Mouse (Mus musculus) heart, embryonic 10.5 days (tissue): ENCODE measurements around the gene 2810408A11Rik. TPM values are rescaled to one million over a fixed set of nuclear protein-coding genes. Genes with fewer than 3 reads are reported as not detected.

Source experiments
- DNase-seq: peaks from one replicate; pipeline ENCODE4 v3.0.0-alpha.2; 2017; ENCODE audit warnings: low spot score
- H3K27ac ChIP-seq: fragments of 300-500 bp; sonication (generic); 2 replicates; pipeline ENCODE4 v1.5.1; 2016; ENCODE audit warnings: mild to moderate bottlenecking
- H3K27me3 ChIP-seq: fragments of 300-500 bp; sonication (generic); 2 replicates; pipeline ENCODE4 v1.6.1; 2016; ENCODE audit warnings: mild to moderate bottlenecking; ENCODE audit not compliant: poor library complexity, insufficient read depth, severe bottlenecking
- H3K36me3 ChIP-seq: fragments of 300-500 bp; sonication (generic); 2 replicates; pipeline ENCODE4 v1.6.1; 2016; ENCODE audit warnings: mild to moderate bottlenecking, moderate library complexity
- H3K4me1 ChIP-seq: fragments of 300-500 bp; sonication (generic); 2 replicates; pipeline ENCODE4 v1.6.1; 2016; ENCODE audit warnings: mild to moderate bottlenecking
- H3K4me3 ChIP-seq: fragments of 300-500 bp; sonication (generic); 2 replicates; pipeline ENCODE4 v1.5.1; 2016; ENCODE audit warnings: mild to moderate bottlenecking, moderate library complexity
- H3K9me3 ChIP-seq: fragments of 300-500 bp; sonication (generic); 2 replicates; pipeline ENCODE4 v1.6.1; 2016; ENCODE audit warnings: mild to moderate bottlenecking, moderate library complexity
- WGBS: fragments of 180-500 bp; shearing (Covaris S2); methylation state at CpG from one replicate; pipeline ENCODE4 v1.1.7; 2016; 5-methylcytosine and 5-hydroxymethylcytosine counted together
- polyA plus RNA-seq: library from polyadenylated mRNA; unstranded; fragments of >200 nt; fragmentation: Nextera tagmentation; extraction: Ambion mirVana; gene quantifications from 2 replicates; pipeline ENCODE4 v1.2.1, GENCODE M21; 2016

The 2810408A11Rik gene
- polyA plus RNA-seq, 1 experiment from 2014 or later = 8.7 TPM

DNA sequence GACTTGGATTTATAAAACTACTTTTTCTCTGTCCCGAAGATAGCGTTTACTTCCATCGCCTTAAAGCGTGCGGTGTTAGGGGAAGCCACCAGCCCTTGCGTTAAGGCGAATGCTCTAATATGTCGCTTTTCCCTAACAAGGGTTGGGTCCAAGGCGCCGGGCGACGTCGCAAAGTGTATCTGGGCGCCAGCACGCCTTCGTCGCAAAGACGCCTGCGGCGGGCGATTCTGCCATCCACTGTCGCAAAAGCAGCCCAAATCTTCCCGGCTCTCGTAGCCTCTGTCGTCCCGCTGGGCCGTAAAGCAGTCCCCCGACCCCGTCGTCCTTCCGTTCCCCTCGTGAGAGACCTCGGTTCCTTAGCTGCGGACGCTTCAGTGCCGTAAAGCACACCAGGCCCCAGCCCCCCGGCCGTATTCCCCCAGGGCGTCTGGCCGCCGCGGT lies 639 bp upstream of the 2810408A11Rik start:
- H3K4me1 ChIP-seq = peaks cover 48% of the 10 kb centered on the region
- peaks cover 33% of the 10 kb centered on the region for H3K36me3 ChIP-seq
- H3K27me3 ChIP-seq = no peaks in the 10 kb centered on the region
- peak; percentile 99 for DNase-seq
- no peaks in the 10 kb centered on the region for H3K9me3 ChIP-seq
- H3K4me3 ChIP-seq = peak overlapping the region; percentile 96
- H3K27ac ChIP-seq = peak overlapping the region; percentile 99
- under 1% methylated on average over 42 of the region's 42 CpGs for WGBS

DNA sequence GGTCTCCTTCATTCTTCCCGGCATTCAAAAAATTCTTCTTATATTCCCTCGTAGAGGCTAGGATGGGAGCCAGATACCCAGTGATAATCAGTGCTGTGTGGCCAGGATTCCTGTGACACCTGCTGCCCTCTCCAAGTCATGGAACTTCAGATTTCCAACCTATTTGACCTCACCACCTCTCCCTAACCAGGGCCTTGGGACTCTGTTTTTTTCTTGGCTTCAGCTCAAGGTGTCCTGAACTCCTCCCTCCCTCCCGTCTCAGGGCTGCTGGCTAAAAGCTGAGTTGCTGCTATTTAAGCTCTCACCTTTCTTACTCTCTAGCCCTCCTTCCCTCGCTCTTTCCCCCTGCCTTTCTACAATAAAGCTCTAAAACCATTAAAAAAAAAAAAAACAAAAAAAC lies 917 bp downstream of the 2810408A11Rik start:
- H3K4me1 ChIP-seq = peaks cover 51% of the 10 kb centered on the region
- peaks cover 17% of the 10 kb centered on the region for H3K36me3 ChIP-seq
- no peaks in the 10 kb centered on the region for H3K27me3 ChIP-seq
- H3K9me3 ChIP-seq = no peaks in the 10 kb centered on the region
- 23% methylated on average over 4 of the region's 4 CpGs for WGBS
- DNase-seq = no peak
- peak overlapping the region; percentile 96 for H3K4me3 ChIP-seq
- peak overlapping the region; percentile 99 for H3K27ac ChIP-seq

DNA sequence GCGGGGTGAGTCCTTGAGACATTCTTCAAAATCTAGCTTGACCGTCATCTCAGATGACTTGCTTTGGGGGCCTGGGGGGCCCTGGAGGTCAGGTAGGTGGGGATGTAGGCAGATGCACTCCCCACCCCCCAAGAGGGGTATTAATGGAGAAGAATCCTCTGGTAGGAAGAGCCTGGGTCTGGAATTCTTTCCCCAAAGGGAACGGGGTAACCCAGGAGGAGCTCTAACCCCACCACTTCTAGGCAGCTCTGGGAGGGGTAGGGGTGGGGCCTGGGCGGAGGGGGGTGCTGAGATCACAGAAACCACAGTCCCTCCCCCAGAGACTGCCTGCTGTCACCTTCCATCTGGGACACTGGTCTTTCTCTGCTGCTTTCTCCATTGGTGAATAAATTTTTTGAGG lies 5.5 kb downstream of the 2810408A11Rik start, which contains the start of gene Acap1:
Acap1 (minus strand) TSS at position 249 of the 400 bp plus-strand sequence.
- no peaks in the 10 kb centered on the region for H3K27me3 ChIP-seq
- H3K4me1 ChIP-seq = peaks cover 42% of the 10 kb centered on the region
- 67% methylated on average over 4 of the region's 4 CpGs for WGBS
- no peaks in the 10 kb centered on the region for H3K9me3 ChIP-seq
- no peak for DNase-seq
- peak within 1 kb of the TSS; percentile 36; the same call in 1 of the 2 replicates for H3K27ac ChIP-seq
- no peaks in the 10 kb centered on the region for H3K36me3 ChIP-seq
- no peak within 1 kb of the TSS for H3K4me3 ChIP-seq

DNA sequence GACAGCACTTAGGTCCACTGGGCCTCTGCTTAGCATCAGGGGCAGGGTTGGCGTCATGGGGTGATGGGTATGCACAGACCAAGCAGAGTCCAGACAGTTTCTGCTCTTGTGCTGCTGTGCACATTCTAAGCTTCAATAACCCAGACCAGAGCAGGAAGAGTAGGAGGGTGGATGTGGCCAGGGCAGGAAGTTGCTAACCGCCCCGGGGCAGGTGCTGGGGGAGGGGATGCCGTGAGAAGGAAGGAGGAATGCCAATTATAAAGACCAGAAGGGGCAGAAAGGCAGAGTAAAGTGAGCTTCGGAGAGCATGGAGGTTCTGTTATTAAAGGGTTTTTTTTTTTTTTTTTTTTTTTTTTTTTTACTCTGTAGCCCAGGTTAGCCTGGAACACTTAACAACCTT lies 6.1 kb downstream of the 2810408A11Rik start:
- no peak overlapping the region for H3K4me3 ChIP-seq
- 74% methylated on average over 5 of the region's 5 CpGs for WGBS

DNA sequence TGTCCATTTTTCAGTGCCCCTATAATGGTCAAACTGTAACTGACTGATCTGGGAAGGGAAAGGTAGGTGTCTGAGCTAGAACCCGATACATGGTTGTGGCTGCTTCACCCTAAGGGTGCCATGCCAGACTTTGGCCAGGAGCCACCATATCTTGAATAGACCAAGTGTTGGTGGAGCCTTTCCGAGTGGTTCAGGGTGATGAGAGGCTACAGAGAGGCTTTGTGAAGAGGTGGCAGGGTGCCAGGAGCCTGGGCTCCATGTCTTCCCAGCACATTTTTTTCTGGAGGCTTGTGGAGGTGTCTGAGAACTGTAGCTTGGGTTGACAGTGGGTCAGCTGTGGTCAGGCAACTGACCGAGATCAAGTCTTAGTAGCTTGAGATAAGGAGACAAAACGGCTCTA lies 9.3 kb downstream of the 2810408A11Rik start:
- Histone ChIP-seq H3K27ac (peak overlapping the region; percentile 78; the same call in 1 of the 2 replicates), H3K36me3 (0 out of 2 replicates have a peak, but pooled peaks cover 2% of the 10 kb centered on the region), H3K4me3 (no peak overlapping the region), H3K27me3 (no peaks in the 10 kb centered on the region), H3K4me1 (peaks cover 37% of the 10 kb centered on the region; the same call in 1 of the 2 replicates), H3K9me3 (no peaks in the 10 kb centered on the region)
- WGBS = 44% methylated on average over 4 of the region's 4 CpGs
- no peak for DNase-seq

More for the DNA sequence above, 6.1 kb downstream of the 2810408A11Rik start:
- DNase-seq = no peak
- Histone ChIP-seq H3K9me3 (no peaks in the 10 kb centered on the region), H3K4me1 (peaks cover 43% of the 10 kb centered on the region), H3K27ac (no peak overlapping the region), H3K36me3 (no peaks in the 10 kb centered on the region), H3K27me3 (no peaks in the 10 kb centered on the region)

- no peak overlapping the region for H3K4me3 ChIP-seq
- WGBS = 52% methylated on average over 8 of the region's 8 CpGs
These were observed 13.7 kb downstream of the 2810408A11Rik start for GRCm38 (mm10) chr11:69886907-69887635.

GRCm38 (mm10) chr11:69884663-69885062 lies 16.1 kb downstream of the 2810408A11Rik start:
- no peak for DNase-seq
- peak overlapping the region; percentile 74 for H3K27ac ChIP-seq
- H3K36me3 ChIP-seq = 0 out of 2 replicates have a peak, but pooled peaks cover 2% of the 10 kb centered on the region
- peak overlapping the region; percentile 8; the same call in 1 of the 2 replicates for H3K4me3 ChIP-seq
- H3K9me3 ChIP-seq = no peaks in the 10 kb centered on the region
- H3K4me1 ChIP-seq = peaks cover 61% of the 10 kb centered on the region
- 81% methylated on average over 8 of the region's 8 CpGs for WGBS
- peaks cover 1% of the 10 kb centered on the region; the same call in 1 of the 2 replicates for H3K27me3 ChIP-seq

More at GRCm38 (mm10) chr11:69886907-69887635, 13.7 kb downstream of the 2810408A11Rik start:
- H3K9me3 ChIP-seq = no peaks in the 10 kb centered on the region
- peak overlapping the region; percentile 65; the same call in 1 of the 2 replicates for H3K27ac ChIP-seq
- peak; percentile 87 for DNase-seq
- peaks cover 54% of the 10 kb centered on the region for H3K4me1 ChIP-seq
- 0 out of 2 replicates have a peak, but pooled peaks cover 2% of the 10 kb centered on the region for H3K36me3 ChIP-seq
- no peaks in the 10 kb centered on the region for H3K27me3 ChIP-seq

- Histone ChIP-seq H3K4me3 (peak overlapping the region; percentile 8; the same call in 1 of the 2 replicates), H3K9me3 (no peaks in the 10 kb centered on the region), H3K27ac (peak overlapping the region; percentile 74), H3K36me3 (0 out of 2 replicates have a peak, but pooled peaks cover 2% of the 10 kb centered on the region), H3K4me1 (peaks cover 61% of the 10 kb centered on the region), H3K27me3 (peaks cover 6% of the 10 kb centered on the region; the same call in 1 of the 2 replicates)
- WGBS = 74% methylated on average over 9 of the region's 9 CpGs
- no peak for DNase-seq
These were observed 16.5 kb downstream of the 2810408A11Rik start for GRCm38 (mm10) chr11:69884240-69884639.

GRCm38 (mm10) chr11:69883527-69884151 lies 17.1 kb downstream of the 2810408A11Rik start:
- H3K4me3 ChIP-seq = no peak overlapping the region
- 80% methylated on average over 8 of the region's 8 CpGs for WGBS
- H3K27me3 ChIP-seq = peaks cover 6% of the 10 kb centered on the region; the same call in 1 of the 2 replicates
- H3K4me1 ChIP-seq = peaks cover 67% of the 10 kb centered on the region
- H3K9me3 ChIP-seq = no peaks in the 10 kb centered on the region
- H3K27ac ChIP-seq = peak overlapping the region; percentile 74
- peak; percentile 73 for DNase-seq
- H3K36me3 ChIP-seq = 0 out of 2 replicates have a peak, but pooled peaks cover 2% of the 10 kb centered on the region

DNA sequence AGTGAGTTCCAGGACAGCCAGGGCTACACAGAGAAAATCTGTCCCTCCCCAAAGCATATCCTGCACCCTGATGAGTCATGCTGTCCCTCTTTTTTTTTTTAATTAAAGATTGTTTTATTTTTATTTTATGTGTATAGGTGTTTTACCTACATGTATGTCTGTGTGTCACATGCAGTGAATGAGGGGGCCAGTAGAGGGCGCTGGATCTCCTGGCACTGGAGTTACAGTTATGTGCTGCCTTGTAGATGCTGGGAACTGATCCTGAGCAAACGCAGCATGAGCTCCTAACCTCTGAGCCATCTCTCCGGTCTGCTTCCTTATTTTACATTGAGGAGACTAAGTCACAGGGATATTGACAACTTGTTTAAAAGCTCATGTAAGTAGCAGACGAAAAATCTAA lies 17.7 kb downstream of the 2810408A11Rik start:
- Histone ChIP-seq H3K4me3 (no peak overlapping the region), H3K9me3 (no peaks in the 10 kb centered on the region), H3K4me1 (peaks cover 71% of the 10 kb centered on the region), H3K36me3 (0 out of 2 replicates have a peak, but pooled peaks cover 2% of the 10 kb centered on the region), H3K27me3 (peaks cover 6% of the 10 kb centered on the region; the same call in 1 of the 2 replicates), H3K27ac (no peak overlapping the region)
- DNase-seq = no peak
- 62% methylated on average over 4 of the region's 4 CpGs for WGBS

DNA sequence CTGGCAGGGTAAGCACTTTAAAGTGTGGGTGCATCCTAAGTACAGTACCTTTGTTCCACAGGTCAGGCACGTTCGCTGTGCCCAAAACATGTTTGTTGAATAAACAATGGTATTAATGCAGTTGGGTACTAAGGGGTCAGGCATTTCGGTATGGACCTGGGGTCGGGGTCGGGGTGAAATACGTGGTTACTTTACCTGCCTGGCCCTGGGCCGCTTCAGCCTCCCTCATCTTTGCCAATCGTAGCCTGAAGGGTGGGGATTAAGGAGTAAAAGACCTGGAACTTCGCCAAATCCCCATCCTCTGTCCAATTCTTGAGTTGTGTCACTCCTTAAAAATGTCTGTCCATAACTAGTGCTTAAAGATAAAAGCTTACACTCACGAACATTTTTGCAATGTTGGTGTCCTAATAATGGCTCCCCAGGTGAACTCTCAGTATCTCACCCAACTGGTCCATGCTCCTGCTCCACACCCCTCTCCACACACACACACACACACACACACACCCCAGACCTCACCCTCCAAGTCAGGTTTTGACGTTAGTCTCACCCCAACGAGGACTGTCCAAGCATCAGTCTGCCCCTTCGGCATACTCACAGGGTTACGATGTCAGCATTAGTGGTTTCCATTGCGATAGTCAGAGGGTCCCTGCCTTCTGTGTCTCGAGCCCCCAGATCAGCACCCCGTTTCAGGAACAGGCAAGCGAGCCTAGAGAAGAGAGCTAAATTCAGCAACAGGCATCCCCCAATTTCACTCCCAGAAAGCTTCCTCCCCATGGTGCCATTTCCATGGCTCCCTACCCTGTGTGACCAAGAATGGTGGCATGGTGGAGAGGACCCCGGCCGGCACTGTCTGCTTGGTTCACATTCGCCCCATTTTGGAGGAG lies 18.8 kb downstream of the 2810408A11Rik start:
- DNase-seq = no peak
- 61% methylated on average over 21 of the region's 21 CpGs for WGBS

More for the DNA sequence above, 18.8 kb downstream of the 2810408A11Rik start:
- H3K36me3 ChIP-seq = 0 out of 2 replicates have a peak, but pooled peaks cover 2% of the 10 kb centered on the region
- no peaks in the 10 kb centered on the region for H3K9me3 ChIP-seq
- peak overlapping the region; percentile 91 for H3K27ac ChIP-seq
- peaks cover 6% of the 10 kb centered on the region; the same call in 1 of the 2 replicates for H3K27me3 ChIP-seq
- peaks cover 75% of the 10 kb centered on the region for H3K4me1 ChIP-seq
- H3K4me3 ChIP-seq = peak overlapping the region; percentile 71
